Mouse (Mus musculus): ENCODE measurements around the gene Sec62.
"Not testable (repeated sequence)": the region's sequence is repeated elsewhere in the genome, so short reads cannot be mapped to it uniquely, and the experiment has no call there.

Sec62 gene

DNA sequence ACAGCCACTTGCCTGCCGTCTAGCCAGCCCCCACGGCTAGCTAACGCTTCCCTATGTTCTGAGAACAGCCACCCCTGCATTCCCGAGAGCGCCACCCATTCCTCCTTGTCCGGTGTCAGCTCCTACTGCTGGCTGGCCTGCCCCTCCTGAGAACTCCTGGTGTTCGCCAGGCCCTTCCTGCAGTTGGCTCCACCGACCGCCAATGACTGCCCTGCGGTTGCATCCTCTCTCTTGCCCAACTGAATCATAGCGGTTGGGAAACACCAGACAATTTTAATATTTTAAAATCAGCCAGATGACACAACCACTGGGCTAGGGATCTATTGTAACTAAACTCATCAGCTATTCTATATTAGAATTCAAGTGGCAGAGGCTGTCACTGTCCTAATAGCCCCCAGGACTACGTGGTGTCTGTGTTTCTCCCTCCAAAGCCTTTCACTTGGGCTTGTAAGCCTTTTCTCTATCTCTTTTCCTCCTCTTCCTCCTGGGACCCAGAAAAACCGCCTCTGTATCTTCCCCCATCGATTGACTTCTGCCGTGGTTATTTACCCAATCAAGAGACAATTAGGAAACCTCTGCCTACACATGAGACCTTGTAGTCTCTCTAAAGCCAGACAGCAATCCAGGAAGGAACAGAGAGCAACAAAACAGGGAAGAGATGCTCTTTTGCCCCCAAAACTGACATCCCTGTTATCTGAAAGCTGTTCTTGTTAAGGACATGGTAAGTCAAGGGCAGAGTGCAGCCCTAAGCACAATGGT is 39.4 kb downstream of the Sec62 start:
- no peak for DNase-seq (ENCODE audit: low spot score)

DNA sequence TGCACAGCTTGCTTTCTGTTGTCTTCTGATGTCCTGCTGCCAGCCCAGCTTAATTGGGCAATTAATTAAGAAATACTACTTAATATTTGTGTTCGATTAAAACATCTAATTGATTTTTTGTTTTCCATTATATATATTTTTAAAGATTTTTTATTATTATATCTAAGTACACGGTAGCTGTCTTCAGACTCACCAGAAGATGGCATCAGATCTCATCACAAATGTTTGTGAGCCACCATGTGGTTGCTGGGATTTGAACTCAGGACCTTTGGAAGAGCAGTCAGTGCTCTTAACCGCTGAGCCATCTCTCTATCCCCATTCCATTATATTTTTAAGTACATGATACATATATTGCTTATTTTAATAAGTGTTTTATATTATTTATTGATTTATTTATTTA is 40.6 kb downstream of the Sec62 start:
- no peak for DNase-seq (ENCODE audit: low spot score)

DNA sequence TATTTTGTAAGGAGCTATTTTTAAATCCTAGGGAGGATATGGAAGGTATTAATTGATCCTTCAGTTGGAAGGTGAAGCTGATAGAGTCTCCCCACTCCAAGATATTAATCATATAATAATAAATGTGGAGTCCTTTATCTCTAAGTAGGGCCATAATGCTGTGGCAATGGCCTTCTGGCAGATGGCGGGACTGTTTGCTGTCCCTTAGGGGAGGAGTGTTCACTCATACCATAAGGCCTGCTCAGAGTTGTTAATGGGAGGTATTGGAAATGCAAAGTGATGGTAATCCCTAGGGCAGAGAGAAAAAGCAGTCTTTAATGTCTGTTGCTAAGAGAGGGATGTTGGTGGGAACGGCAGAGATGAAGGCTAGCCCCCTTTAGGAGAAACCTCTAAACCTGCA is 53.1 kb downstream of the Sec62 start:
- DNase-seq (ENCODE audit: low spot score) = no peak

DNA sequence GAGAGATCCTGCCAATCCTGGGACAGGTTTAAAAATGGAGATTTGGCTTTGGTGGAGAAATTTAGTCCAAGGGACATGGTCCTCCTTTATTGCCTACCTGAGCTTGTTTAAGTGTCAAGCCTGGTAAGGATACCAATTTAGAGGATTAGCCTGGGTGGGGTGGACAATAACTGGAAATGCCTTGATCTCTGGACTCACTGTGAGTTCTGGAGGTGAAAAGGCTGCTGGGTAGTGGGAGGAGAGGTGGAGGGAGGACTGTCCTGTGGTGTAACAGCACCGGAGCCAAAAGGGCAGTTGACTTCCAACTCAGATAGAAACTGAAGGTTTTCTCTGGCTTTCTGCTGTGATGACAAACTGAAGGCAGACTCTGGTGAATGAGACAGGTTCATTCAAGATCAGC is 54.7 kb downstream of the Sec62 start:
- DNase-seq (ENCODE audit: low spot score) = no peak

DNA sequence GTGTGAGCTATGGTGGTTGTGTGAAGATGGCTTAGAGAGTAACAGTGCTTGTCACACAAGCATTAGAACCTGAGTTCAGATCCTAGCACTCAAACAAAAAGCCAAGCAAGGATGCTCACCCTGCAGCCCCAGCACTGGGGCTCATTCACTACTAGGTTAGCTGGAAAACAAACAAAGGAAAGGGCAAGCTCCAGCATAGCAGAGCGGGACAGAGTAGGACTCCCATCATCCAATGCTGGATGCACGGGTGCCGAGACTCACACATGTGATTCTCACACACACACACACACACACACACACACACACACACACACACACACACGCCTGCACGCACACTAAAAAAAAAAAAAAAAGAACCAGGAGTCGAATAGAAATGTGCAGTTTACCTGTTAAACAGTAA is 58.7 kb downstream of the Sec62 start:
- no peak for DNase-seq (ENCODE audit: low spot score)

DNA sequence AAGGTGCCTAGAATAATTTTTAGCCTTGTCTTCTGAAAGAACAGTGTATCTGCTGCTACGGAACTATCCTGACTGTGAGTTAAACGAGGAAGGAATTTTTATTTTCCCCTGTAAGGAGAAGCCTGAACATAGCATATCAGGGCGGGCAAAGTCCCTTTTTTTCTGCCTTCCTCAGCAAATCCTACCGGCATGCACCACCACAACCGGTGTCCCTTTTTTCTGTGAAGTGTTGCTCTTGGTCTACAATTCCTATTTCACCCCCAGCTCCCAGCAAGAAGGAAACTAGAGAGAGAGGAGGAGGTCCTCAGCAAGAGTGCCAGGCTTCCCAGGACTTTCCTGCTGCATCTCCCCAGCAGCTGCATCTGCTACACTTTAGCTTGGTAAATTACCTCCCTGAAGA is 60.9 kb downstream of the Sec62 start:
- no peak for DNase-seq (ENCODE audit: low spot score)

DNA sequence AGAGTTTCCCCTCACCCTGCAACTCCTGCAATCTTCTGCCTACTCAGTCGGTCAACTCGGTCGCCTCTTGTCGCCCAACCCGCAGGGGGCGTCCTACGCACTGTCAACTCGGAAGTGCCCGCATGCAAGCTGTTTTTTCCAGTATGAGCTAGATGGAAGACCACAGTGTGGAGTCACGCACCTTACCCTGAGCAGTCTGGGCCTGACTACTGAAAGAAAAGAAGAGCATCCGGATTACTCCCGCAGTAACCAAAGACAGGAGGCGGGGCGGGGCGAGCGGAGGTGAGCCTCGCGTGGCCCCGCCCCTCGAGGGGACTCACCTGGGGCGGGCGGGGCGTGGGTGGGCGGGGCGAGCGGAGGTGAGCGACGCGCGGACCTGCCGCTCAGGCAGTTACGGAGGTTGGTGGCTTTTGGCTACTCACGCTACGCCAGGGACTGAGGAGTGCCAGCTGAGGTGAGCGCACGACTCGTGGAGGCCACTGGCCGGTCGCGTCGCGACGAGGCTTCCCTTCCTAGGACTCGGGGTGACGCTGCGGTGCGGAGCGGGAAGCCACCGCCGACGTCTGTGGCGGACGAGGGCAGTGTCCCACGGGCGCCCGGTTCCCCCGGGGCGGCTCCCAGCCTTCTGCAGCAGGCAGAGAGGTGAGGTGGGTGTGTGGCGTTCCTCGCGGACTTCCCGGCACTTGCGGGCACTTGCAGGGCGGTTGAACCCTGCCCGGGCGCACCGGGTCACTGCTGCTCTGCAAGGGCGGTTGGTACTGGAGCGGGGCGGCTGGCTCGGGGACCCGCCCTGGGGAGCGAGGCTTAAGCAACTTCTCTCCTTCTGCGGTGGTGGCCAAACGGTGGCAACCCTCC is 63.2 kb downstream of the Sec62 start, which contains the start of gene Gpr160:
Gene Gpr160 (plus strand): TSS at position 347 of the 855 bp plus-strand sequence.
- DNase-seq (ENCODE audit: low spot score) = peak; percentile 71

DNA sequence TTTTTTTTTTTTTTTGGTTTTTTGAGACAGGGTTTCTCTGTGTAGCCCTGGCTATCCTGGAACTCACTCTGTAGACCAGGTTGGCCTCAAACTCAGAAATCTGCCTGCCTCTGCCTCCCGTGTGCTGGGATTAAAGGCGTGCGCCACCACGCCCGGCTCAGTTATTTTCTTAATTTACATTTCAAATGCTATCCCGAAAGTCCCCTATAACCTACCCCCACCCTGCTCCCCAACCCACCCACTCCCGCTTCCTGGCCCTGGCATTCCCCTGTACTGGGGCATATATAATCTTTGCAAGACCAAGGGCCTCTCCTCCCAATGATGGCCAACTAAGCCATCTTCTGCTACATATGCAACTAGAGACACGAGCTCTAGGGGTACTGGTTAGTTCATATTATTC is 66.9 kb downstream of the Sec62 start:
- not testable (repeated sequence) for DNase-seq (ENCODE audit: low spot score)

DNA sequence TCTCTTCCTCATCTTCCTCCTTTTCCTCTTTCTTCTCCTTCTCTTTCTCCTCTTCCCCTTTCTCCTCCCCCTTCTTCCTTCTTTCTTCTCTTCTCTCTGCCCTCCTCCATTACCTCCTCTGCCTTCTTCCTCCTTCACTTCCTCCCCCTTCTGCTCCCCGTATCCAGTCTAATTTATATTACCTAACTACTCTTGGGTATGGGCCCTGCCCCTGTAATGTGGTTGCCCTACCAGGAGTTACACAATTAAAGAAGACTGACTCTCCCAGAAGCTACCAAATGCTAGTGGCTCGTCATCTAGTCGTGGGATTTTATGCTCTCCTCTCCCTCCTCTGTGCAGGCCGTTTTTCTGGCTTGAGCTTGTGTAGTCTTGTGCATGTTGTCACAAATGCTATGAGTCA is 68.0 kb downstream of the Sec62 start:
- no peak for DNase-seq (ENCODE audit: low spot score)

DNA sequence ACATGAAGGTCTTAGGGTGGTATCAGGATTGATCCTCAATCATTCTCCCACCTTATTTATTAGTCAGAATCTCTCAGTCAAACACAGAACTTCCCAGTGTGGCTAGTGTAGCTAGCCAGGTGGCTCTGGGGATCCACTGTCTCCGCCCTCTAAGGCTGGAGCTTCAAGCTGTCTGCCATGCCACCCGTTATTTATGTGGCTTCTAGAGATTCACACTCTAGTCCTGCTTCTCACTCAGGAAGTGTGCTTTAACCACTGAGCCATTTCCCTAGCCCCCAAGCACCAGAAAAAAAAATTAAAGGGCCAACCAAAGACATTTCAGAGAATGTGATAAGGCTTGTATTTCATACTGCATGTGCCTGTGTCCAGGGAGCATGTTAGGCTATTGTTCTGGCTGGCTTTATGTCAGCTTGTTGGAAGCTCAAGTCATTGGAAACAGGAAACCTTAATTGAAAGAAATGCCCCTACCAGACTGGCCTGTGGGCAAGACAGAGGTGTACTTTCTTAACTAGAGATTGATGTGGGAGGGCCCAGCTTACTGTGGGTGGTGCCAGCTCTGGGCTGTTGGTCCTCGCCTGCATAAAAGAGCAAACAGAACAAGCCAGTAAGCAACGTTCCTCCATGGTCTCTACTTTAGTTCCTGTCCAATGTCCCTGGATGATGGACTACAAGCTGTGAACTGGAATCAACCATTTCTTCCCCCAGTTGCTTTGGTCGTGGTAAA is 71.2 kb downstream of the Sec62 start:
- DNase-seq (ENCODE audit: low spot score) = no peak

DNA sequence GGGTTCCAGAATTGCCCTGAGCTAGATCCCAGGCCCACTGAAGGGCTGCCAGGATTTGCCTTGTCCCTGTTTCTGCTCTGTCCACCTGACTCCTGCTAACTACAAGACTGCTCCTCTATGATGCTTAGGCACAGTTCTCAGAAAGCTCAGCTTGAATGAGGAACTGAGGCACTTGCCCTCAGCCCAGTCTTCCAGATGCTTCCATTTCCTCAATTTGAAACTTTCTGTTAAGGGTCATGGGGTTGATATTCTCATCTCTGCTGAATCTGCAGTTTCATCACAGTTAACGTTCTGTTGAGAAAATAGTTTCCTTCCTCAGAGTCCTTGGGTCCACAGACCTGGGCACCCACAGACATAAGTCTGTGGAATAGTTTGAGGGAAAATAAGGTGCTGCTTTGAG is 72.0 kb downstream of the Sec62 start:
- peak; percentile 27 for DNase-seq (ENCODE audit: low spot score)

DNA sequence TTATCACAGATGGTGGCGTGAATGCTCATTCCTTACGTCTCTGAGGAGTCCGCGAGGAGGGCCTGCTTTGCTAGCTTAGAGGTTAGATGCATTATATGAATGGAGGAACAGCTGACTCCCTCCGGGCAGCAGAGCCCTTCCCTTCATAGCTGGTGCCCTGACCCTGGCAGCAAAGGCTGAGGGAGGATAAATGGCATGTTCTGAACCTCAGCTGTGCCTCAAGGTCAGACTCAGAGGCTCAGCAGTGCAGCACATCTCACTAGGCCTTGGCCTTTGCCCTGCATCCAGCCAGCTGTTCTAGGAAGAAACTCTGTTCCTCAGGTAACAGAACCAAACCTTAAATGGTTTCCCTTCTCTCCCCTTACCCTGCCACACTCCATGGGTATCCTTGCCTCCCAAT is 75.5 kb downstream of the Sec62 start:
- no peak for DNase-seq (ENCODE audit: low spot score)

DNA sequence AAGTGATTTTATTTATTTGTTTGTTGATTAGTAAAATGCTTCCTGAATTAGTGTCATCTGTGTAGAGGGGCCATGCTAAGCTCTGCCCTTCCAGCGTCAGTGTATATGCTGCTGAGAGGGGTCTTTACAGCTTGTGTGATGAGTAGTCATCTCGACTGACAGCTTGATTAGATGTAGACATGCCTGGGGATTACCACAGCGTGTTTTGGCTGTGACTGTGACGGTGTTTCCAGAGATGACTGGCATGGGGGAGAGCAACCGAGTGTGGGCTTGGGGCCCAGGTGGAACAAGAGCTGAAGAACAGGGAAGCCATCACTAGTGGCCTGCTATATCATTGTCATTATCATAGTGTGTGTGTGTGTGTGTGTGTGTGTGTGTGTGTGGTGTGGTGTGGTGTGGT is 76.0 kb downstream of the Sec62 start:
- DNase-seq (ENCODE audit: low spot score) = no peak

DNA sequence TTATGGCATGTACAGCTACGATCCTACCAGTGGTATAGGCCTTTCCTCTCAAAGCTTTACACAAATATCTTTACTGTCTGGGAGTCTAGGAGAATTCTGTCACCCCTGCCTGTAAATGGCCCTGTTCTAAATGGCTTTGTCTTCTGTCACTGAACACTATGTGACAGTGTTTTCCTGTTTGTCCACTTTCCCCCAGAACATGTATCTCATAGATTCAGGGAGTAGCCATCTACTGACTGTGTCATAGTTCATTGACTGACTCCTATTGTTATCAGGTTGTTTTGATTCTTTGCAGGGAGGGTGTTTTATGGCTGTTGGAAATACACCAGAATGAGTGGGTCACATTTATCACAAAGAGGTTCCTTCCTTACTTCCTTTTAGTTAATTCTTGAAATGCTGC is 77.3 kb downstream of the Sec62 start:
- no peak for DNase-seq (ENCODE audit: low spot score)
